Mouse (Mus musculus): Measurements from ENCODE around the gene Arhgap8. TPM values are rescaled to one million over a fixed set of nuclear protein-coding genes. Genes with fewer than 3 reads are reported as not detected.
"Not testable (repeated sequence)": the region's sequence is repeated elsewhere in the genome, so short reads cannot be mapped to it uniquely, and the experiment has no call there.

Arhgap8 gene
- polyA plus RNA-seq, 1 experiment from 2014 or later, result 12.5 TPM

DNA sequence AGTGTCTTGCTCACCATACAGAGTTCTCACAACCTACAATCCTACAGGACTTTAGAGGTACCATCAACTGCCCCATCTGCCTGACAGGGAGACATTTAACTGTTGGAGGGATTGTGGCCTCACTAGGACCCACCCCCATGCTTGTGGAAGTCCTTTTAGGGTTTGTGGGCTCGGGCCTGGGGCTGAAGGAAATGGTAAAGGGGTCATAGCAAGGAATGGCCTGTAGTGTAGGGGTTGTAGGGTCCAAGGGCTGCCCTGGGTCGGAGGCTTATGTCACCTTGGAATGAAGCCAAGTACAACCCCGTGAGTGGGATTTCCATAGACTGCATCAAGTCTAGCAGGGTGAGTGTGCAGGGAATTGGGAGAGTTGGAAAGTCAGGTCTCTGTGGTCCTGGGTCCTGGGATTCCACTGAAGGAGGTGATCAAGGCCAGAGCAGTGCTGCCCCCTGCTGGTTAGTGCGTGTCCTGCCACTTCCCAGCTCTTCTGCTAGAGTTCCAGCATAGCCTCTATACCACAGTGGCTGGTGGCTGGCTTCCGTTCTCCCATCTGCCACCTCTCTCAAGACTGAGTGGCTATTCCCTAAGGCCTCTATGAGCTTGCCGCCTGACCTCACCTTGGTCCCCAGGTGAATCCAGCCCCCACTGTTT lies 19.6 kb upstream of the Arhgap8 start:
- Histone ChIP-seq H3K9ac (no peak overlapping the region), H3K4me3 (replicated peaks) (no peak overlapping the region), H3K4me2 (replicated peaks) (no peak overlapping the region), H3K4me1 (replicated peaks) (peaks cover 7% of the 10 kb centered on the region; the same call in 1 of the 2 replicates), H3K9me3 (no peaks in the 10 kb centered on the region), H3K36me3 (peaks cover 34% of the 10 kb centered on the region), H3K27me3 (replicated peaks) (no peaks in the 10 kb centered on the region), H3K27ac (no peak overlapping the region)
- 56% methylated on average over 6 of the region's 6 CpGs for WGBS
- peak; percentile 9; the same call in 1 of the 2 replicates for ATAC-seq

GRCm38 (mm10) chr15:84701947-84702346 lies 17.9 kb upstream of the Arhgap8 start:
- no peaks in the 10 kb centered on the region for H3K27me3 ChIP-seq (replicated peaks)
- H3K9me3 ChIP-seq, result no peaks in the 10 kb centered on the region
- H3K4me2 ChIP-seq (replicated peaks), result no peak overlapping the region
- no peak overlapping the region for H3K4me3 ChIP-seq (replicated peaks)
- H3K27ac ChIP-seq, result no peak overlapping the region
- WGBS, result 29% methylated on average over 4 of the region's 4 CpGs
- no peak overlapping the region for H3K9ac ChIP-seq
- peaks cover 5% of the 10 kb centered on the region for H3K4me1 ChIP-seq (replicated peaks)
- no peak for ATAC-seq
- peaks cover 31% of the 10 kb centered on the region for H3K36me3 ChIP-seq

- Histone ChIP-seq H3K27me3 (replicated peaks) (no peaks in the 10 kb centered on the region), H3K9ac (no peak overlapping the region), H3K4me2 (replicated peaks) (no peak overlapping the region), H3K4me3 (replicated peaks) (no peak overlapping the region), H3K9me3 (no peaks in the 10 kb centered on the region), H3K27ac (no peak overlapping the region), H3K36me3 (peaks cover 31% of the 10 kb centered on the region), H3K4me1 (replicated peaks) (peaks cover 11% of the 10 kb centered on the region)
- ATAC-seq, result no peak
- WGBS, result 88% methylated on average over 29 of the region's 29 CpGs
Measured at GRCm38 (mm10) chr15:84702391-84703345, 17.2 kb upstream of the Arhgap8 start.

DNA sequence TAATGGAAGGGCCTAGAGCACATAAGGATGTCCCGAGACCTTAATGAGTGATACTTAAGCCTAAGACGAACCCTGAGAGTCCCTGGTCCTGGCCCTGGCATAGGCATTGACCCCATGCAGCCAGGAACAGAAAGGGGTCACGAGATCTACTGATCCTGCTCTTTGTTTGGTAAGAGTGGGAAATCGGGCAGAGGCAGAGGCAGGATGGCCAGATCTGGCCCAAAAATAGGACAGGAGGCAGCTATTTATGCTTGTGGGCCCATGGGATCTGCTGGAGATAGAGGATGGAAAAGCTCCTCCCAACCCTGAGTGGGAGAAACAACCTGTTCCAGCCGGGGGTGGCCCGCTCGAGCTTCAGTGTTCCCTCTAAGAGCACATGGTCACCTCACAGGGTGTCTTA lies 15.9 kb upstream of the Arhgap8 start:
- no peak overlapping the region for H3K4me3 ChIP-seq (replicated peaks)
- 86% methylated on average over 7 of the region's 7 CpGs for WGBS
- ATAC-seq, result no peak

GRCm38 (mm10) chr15:84705351-84705901 lies 14.4 kb upstream of the Arhgap8 start:
- Histone ChIP-seq H3K4me3 (replicated peaks) (no peak overlapping the region), H3K9ac (no peak overlapping the region), H3K36me3 (peaks cover 23% of the 10 kb centered on the region), H3K9me3 (no peaks in the 10 kb centered on the region), H3K27ac (no peak overlapping the region), H3K4me2 (replicated peaks) (no peak overlapping the region), H3K4me1 (replicated peaks) (peaks cover 16% of the 10 kb centered on the region), H3K27me3 (replicated peaks) (no peaks in the 10 kb centered on the region)
- WGBS, result 71% methylated on average over 6 of the region's 6 CpGs
- ATAC-seq, result peak; percentile 52; the same call in 1 of the 2 replicates

More for the DNA sequence above, 15.9 kb upstream of the Arhgap8 start:
- peaks cover 30% of the 10 kb centered on the region for H3K36me3 ChIP-seq
- no peak overlapping the region for H3K27ac ChIP-seq
- H3K4me2 ChIP-seq (replicated peaks), result no peak overlapping the region
- H3K27me3 ChIP-seq (replicated peaks), result no peaks in the 10 kb centered on the region
- no peaks in the 10 kb centered on the region for H3K9me3 ChIP-seq
- H3K4me1 ChIP-seq (replicated peaks), result peaks cover 11% of the 10 kb centered on the region
- no peak overlapping the region for H3K9ac ChIP-seq

DNA sequence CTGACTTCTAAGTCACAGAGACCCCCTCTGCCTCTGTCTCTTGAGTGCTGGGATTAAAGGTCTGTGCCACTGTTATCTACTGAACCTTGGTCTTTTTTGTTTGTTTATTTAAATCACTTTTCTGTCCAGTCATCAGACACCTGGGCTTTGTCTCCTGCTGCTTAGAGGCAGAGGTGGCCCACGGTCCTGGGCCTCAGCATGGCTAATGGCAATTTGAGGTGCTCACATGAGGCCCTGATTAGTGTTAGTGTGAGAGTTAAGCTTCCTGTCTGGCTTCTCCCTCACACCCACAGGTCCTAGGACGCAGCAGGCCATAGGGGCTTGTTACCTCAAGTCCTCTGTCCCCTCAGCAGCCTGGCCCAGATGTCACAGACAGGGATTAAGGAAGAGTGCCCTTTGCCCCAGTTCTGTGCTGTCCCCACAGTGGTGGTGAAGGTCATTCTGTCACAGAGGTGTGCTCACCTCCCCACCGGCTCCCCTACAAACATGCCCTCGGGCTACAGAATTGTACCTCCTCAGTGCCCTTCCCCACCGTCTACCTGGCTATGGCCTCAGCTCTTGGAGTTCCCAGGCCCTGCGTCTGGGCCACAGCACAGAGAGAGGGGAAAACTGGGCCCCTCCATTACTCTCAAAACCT lies 12.8 kb upstream of the Arhgap8 start:
- Histone ChIP-seq H3K36me3 (peaks cover 15% of the 10 kb centered on the region; the same call in 1 of the 2 replicates), H3K9me3 (no peaks in the 10 kb centered on the region), H3K4me2 (replicated peaks) (no peak overlapping the region), H3K27me3 (replicated peaks) (no peaks in the 10 kb centered on the region), H3K4me3 (replicated peaks) (no peak overlapping the region), H3K27ac (0 out of 2 replicates have a peak overlapping the region, but pooled peaks have one; percentile 44), H3K9ac (no peak overlapping the region), H3K4me1 (replicated peaks) (peaks cover 20% of the 10 kb centered on the region)
- WGBS, result 49% methylated on average over 6 of the region's 6 CpGs
- peak; percentile 53 for ATAC-seq

- Histone ChIP-seq H3K27me3 (replicated peaks) (no peaks in the 10 kb centered on the region), H3K4me3 (replicated peaks) (no peak overlapping the region), H3K4me2 (replicated peaks) (peak overlapping the region; percentile 3), H3K36me3 (no peaks in the 10 kb centered on the region), H3K4me1 (replicated peaks) (peaks cover 19% of the 10 kb centered on the region), H3K27ac (peak overlapping the region; percentile 76), H3K9ac (no peak overlapping the region), H3K9me3 (no peaks in the 10 kb centered on the region)
- peak; percentile 57 for ATAC-seq
- 47% methylated on average over 14 of the region's 14 CpGs for WGBS
Measured at GRCm38 (mm10) chr15:84712566-84713405, 7.1 kb upstream of the Arhgap8 start.

DNA sequence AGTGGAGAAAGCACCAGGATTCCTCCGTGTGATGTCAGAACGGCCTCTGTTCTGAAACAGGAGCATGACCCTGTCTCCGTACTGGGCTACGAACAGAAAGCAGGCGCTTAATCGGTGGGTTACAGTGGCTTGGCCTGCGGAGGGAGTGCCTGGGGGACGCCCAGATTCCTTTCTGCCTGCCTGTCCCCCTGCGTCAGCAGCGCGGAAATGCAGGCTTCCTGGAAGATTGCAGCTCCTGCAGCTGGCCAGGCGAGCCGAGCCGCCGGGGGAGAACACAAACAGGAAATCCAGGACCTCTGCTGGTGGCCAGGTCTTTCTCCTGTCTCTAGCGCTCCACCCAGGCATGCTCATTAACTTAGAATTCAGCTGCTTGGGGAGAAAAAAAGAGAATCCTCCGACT lies 5.1 kb upstream of the Arhgap8 start:
- no peaks in the 10 kb centered on the region for H3K27me3 ChIP-seq (replicated peaks)
- H3K9me3 ChIP-seq, result no peaks in the 10 kb centered on the region
- peak overlapping the region; percentile 40 for H3K9ac ChIP-seq
- WGBS, result under 1% methylated on average over 17 of the region's 17 CpGs
- H3K4me1 ChIP-seq (replicated peaks), result peaks cover 23% of the 10 kb centered on the region
- ATAC-seq, result peak; percentile 76
- H3K4me2 ChIP-seq (replicated peaks), result peak overlapping the region; percentile 55
- peak overlapping the region; percentile 14 for H3K4me3 ChIP-seq (replicated peaks)
- H3K27ac ChIP-seq, result peak overlapping the region; percentile 85
- H3K36me3 ChIP-seq, result no peaks in the 10 kb centered on the region

GRCm38 (mm10) chr15:84715132-84715531 lies 4.7 kb upstream of the Arhgap8 start:
- Histone ChIP-seq H3K4me3 (replicated peaks) (peak overlapping the region; percentile 14), H3K27ac (peak overlapping the region; percentile 85), H3K4me1 (replicated peaks) (peaks cover 25% of the 10 kb centered on the region), H3K9ac (peak overlapping the region; percentile 40; the same call in 1 of the 2 replicates), H3K36me3 (no peaks in the 10 kb centered on the region), H3K27me3 (replicated peaks) (no peaks in the 10 kb centered on the region), H3K4me2 (replicated peaks) (peak overlapping the region; percentile 55), H3K9me3 (no peaks in the 10 kb centered on the region)
- ATAC-seq, result no peak
- WGBS, result 25% methylated on average over 11 of the region's 11 CpGs

DNA sequence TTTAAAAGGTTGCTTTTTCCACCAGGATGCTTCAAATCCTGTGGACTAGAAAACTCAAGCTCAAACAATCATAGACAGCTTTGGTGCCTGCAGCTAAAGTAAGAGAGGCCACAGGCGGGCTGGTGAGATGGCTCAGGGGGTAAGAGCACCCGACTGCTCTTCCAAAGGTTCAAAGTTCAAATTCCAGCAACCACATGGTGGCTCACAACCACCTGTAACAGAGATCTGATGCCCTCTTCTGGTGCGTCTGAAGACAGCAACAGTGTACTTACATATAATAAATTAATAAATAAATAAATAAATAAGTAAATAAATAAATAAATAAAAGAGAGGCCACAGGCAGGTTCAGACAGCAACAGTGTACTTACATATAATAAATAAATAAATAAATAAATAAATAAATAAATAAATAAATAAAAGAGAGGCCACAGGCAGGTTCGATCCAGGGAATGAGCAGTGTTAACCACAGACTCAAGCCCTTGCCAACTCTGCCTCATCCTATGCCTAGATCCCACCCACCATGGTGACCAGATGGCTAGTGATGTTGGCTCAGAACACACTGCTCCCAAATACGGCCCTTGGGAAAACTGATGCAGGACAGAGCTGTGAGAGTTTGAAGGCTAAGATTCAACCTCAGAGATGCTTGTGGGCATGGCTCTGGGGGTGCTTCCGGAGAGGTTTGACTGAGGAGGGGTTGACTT lies 2.1 kb upstream of the Arhgap8 start:
- H3K27me3 ChIP-seq (replicated peaks); ATAC-seq; H3K36me3 ChIP-seq; H3K4me3 ChIP-seq (replicated peaks); H3K27ac ChIP-seq; H3K4me2 ChIP-seq (replicated peaks); H3K9ac ChIP-seq; H3K9me3 ChIP-seq: not testable (repeated sequence)
- 68% methylated on average over 6 of the region's 6 CpGs for WGBS
- H3K4me1 ChIP-seq (replicated peaks), result peaks cover 22% of the 10 kb centered on the region

DNA sequence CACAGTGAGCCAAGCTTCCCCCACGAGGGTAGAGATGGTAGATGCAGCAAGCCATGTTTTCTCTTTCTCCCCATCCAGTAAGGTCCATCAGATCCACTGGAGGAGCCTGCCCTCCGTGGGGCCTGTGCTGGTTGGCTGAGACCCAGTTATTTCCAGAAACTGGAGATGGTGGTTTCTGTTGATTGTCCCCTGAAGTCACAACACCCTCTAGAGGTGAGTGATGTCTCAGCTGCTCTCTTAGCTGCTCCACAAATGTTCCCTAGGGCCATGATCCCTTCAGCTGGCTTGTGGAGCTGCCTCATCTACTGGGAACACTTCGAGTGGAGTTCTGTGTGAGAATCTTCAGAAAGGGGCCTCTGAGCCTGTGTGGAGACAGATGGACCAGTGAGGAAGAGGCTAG lies 1.1 kb upstream of the Arhgap8 start:
- Histone ChIP-seq H3K9ac (no peak overlapping the region), H3K27ac (no peak overlapping the region), H3K9me3 (no peaks in the 10 kb centered on the region), H3K4me2 (replicated peaks) (no peak overlapping the region), H3K4me3 (replicated peaks) (no peak overlapping the region), H3K27me3 (replicated peaks) (no peaks in the 10 kb centered on the region), H3K36me3 (no peaks in the 10 kb centered on the region), H3K4me1 (replicated peaks) (peaks cover 25% of the 10 kb centered on the region)
- ATAC-seq, result no peak
- 68% methylated on average over 3 of the region's 3 CpGs for WGBS

Data from intestine, embryonic 15.5 days (tissue).